Mouse (Mus musculus): ENCODE results near the gene Tsc22d2.

Gene Tsc22d2

GRCm38 (mm10) chr3:58513483-58513882, 99.0 kb downstream of the Tsc22d2 start:
- DNase-seq (ENCODE audit: low spot score in 2 of 2): no peak

DNA sequence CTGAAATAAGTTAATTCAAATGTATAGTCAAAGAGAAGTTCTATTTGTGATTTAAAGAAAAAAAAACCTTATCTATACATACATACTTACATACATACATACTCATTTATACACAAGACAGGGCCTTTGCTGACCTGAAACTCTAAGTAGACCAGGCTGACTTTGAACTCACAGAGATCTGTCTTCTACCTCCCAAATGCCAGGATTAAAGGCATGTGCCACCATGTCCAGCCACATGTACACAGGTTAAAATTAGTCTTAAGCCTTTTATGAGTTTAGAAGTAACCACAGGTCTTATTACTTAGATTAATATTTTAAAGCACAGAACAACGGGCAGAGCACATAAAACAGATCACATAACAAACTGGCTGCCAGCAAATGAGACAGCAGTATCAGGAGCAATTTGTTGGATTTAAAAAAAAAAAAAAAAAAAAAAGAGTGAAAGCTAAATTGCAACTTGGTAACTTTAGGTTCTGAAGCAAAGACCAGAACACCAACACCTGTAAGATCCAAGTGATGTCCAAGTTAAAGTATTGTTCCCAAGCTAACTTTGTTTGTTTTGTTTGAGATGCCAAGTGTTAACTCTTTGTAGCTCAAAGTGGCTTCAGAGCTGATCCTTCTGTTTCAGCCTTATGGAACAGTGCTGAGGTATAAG, 101.6 kb downstream of the Tsc22d2 start:
- no peak for DNase-seq (ENCODE audit: low spot score in 2 of 2)
